Mouse (Mus musculus) limb, embryonic 13.5 days (tissue): ENCODE results near the gene Gm17334. TPM values are rescaled to one million over a fixed set of nuclear protein-coding genes. Genes with fewer than 3 reads are reported as not detected.

ENCODE experiments used
- ATAC-seq: fragments of 200-750 bp; cut with Nextera tagmentation; 2 replicates; pipeline ENCODE4 v1.8.0; 2017; ENCODE audit warnings: low read depth, moderate number of reproducible peaks, moderate TSS enrichment; ENCODE audit not compliant: low FRiP score
- H3K27ac ChIP-seq: fragments of 300-500 bp; sonication (generic); 2 replicates; pipeline ENCODE4 v1.5.1; 2015; ENCODE audit warnings: inconsistent platforms, mild to moderate bottlenecking, moderate library complexity
- H3K27me3 ChIP-seq: fragments of 300-500 bp; sonication (generic); 2 replicates; pipeline ENCODE4 v1.6.1; 2015; ENCODE audit warnings: mild to moderate bottlenecking, inconsistent platforms
- H3K36me3 ChIP-seq: fragments of 300-500 bp; sonication (generic); 2 replicates; pipeline ENCODE4 v1.6.1; 2015; ENCODE audit warnings: inconsistent platforms, mild to moderate bottlenecking, moderate library complexity
- H3K4me1 ChIP-seq: fragments of 300-500 bp; sonication (generic); 2 replicates; pipeline ENCODE4 v1.6.1; 2015; ENCODE audit warnings: inconsistent platforms
- H3K4me2 ChIP-seq: fragments of 300-500 bp; sonication (generic); replicated peaks from 2 replicates; pipeline ENCODE4 v1.6.1; 2015; ENCODE audit warnings: inconsistent platforms, mild to moderate bottlenecking, moderate library complexity
- H3K4me3 ChIP-seq: fragments of 300-500 bp; sonication (generic); 2 replicates; pipeline ENCODE4 v1.5.1; 2015; ENCODE audit warnings: moderate library complexity, mild to moderate bottlenecking, inconsistent platforms
- H3K9ac ChIP-seq: fragments of 300-500 bp; sonication (generic); 2 replicates; pipeline ENCODE4 v1.6.1; 2015; ENCODE audit warnings: mild to moderate bottlenecking, inconsistent platforms
- H3K9me3 ChIP-seq: fragments of 300-500 bp; sonication (generic); 2 replicates; pipeline ENCODE4 v1.6.1; 2016; ENCODE audit warnings: inconsistent platforms
- WGBS: fragments of 180-500 bp; shearing (Covaris S2); methylation state at CpG from one replicate; pipeline ENCODE4 v1.1.7; 2015; 5-methylcytosine and 5-hydroxymethylcytosine counted together
- polyA plus RNA-seq: library from polyadenylated mRNA; unstranded; fragments of >200 nt; fragmentation: Nextera tagmentation; extraction: Ambion mirVana; gene quantifications from 2 replicates; pipeline ENCODE4 v1.2.1, GENCODE M21; 2015

The Gm17334 gene
- polyA plus RNA-seq: 0.22 TPM in 1 of 2 replicates, not detected in the other

GRCm38 (mm10) chr11:53773087-53773486 lies at the start of gene Gm17334:
Gm17334 (minus strand) TSS chr11:53773187.
- peaks cover 15% of the 10 kb centered on the region for H3K4me1 ChIP-seq
- ATAC-seq: no peak
- no peak within 1 kb of the TSS for H3K9ac ChIP-seq
- H3K9me3 ChIP-seq: no peaks in the 10 kb centered on the region
- peaks cover 40% of the 10 kb centered on the region for H3K36me3 ChIP-seq
- H3K27ac ChIP-seq: no peak within 1 kb of the TSS
- no peak within 1 kb of the TSS for H3K4me3 ChIP-seq
- H3K27me3 ChIP-seq: peaks cover 10% of the 10 kb centered on the region
- WGBS: 87% methylated on average over 5 of the region's 5 CpGs
- no peak within 1 kb of the TSS for H3K4me2 ChIP-seq

- Histone ChIP-seq H3K9me3 (no peaks in the 10 kb centered on the region), H3K4me2 (no peak overlapping the region), H3K36me3 (no peaks in the 10 kb centered on the region), H3K9ac (no peak overlapping the region), H3K4me3 (no peak overlapping the region), H3K4me1 (no peaks in the 10 kb centered on the region), H3K27ac (no peak overlapping the region), H3K27me3 (no peaks in the 10 kb centered on the region)
- ATAC-seq: no peak
- 95% methylated on average over 3 of the region's 3 CpGs for WGBS
Observed at GRCm38 (mm10) chr11:53821945-53822338, 49.0 kb upstream of the Gm17334 start.

- Histone ChIP-seq H3K36me3 (no peaks in the 10 kb centered on the region), H3K4me3 (no peak overlapping the region), H3K4me2 (no peak overlapping the region), H3K9ac (no peak overlapping the region), H3K27me3 (no peaks in the 10 kb centered on the region), H3K9me3 (no peaks in the 10 kb centered on the region), H3K27ac (no peak overlapping the region), H3K4me1 (no peaks in the 10 kb centered on the region)
- 82% methylated on average over 11 of the region's 11 CpGs for WGBS
- no peak for ATAC-seq
Observed at GRCm38 (mm10) chr11:53821230-53821944, 48.4 kb upstream of the Gm17334 start.

GRCm38 (mm10) chr11:53820516-53821170 lies 47.7 kb upstream of the Gm17334 start:
- Histone ChIP-seq H3K27me3 (no peaks in the 10 kb centered on the region), H3K9me3 (no peaks in the 10 kb centered on the region), H3K36me3 (no peaks in the 10 kb centered on the region), H3K4me1 (no peaks in the 10 kb centered on the region), H3K9ac (no peak overlapping the region), H3K27ac (no peak overlapping the region), H3K4me2 (no peak overlapping the region), H3K4me3 (no peak overlapping the region)
- ATAC-seq: no peak
- 88% methylated on average over 13 of the region's 13 CpGs for WGBS

- Histone ChIP-seq H3K27me3 (no peaks in the 10 kb centered on the region), H3K36me3 (no peaks in the 10 kb centered on the region), H3K9ac (no peak overlapping the region), H3K9me3 (no peaks in the 10 kb centered on the region), H3K4me3 (no peak overlapping the region), H3K4me2 (no peak overlapping the region), H3K27ac (no peak overlapping the region), H3K4me1 (no peaks in the 10 kb centered on the region)
- ATAC-seq: no peak
- 92% methylated on average over 6 of the region's 6 CpGs for WGBS
Observed at GRCm38 (mm10) chr11:53819511-53819910, 46.5 kb upstream of the Gm17334 start.

- ATAC-seq: no peak
- 66% methylated on average over 6 of the region's 6 CpGs for WGBS
- H3K4me2 ChIP-seq: no peak overlapping the region
- no peaks in the 10 kb centered on the region for H3K36me3 ChIP-seq
- no peaks in the 10 kb centered on the region for H3K9me3 ChIP-seq
- H3K4me3 ChIP-seq: no peak overlapping the region
- H3K27me3 ChIP-seq: no peaks in the 10 kb centered on the region
- no peaks in the 10 kb centered on the region for H3K4me1 ChIP-seq
- no peak overlapping the region for H3K27ac ChIP-seq
- no peak overlapping the region for H3K9ac ChIP-seq
Observed at GRCm38 (mm10) chr11:53818794-53819193, 45.8 kb upstream of the Gm17334 start.

GRCm38 (mm10) chr11:53816841-53817375 lies 43.9 kb upstream of the Gm17334 start:
- H3K27me3 ChIP-seq: no peaks in the 10 kb centered on the region
- H3K4me1 ChIP-seq: no peaks in the 10 kb centered on the region
- H3K9me3 ChIP-seq: no peaks in the 10 kb centered on the region
- H3K27ac ChIP-seq: no peak overlapping the region
- H3K36me3 ChIP-seq: no peaks in the 10 kb centered on the region
- no peak for ATAC-seq
- no peak overlapping the region for H3K4me2 ChIP-seq
- no peak overlapping the region for H3K4me3 ChIP-seq
- no peak overlapping the region for H3K9ac ChIP-seq
- WGBS: 92% methylated on average over 5 of the region's 5 CpGs

DNA sequence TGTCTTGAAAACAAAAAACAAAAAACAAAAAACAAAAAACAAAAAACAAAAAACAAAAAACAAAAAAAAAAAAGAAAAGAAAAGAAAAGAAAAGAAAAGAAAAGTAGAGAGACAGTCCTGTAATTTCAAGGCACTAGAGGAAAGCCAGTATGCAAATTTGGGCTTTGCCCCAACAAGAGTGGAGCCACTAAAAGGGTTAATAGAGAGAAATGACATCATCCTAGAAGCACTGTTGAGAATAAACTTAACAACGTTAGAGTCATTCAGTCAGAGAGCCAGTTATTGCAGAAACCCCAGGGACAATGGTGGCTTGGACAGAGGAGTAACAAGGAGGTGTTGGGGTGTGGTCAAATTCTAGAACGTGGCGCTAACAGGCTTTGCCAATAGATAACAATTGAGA lies 41.8 kb upstream of the Gm17334 start:
- 58% methylated on average over 3 of the region's 3 CpGs for WGBS
- no peaks in the 10 kb centered on the region for H3K27me3 ChIP-seq
- no peak for ATAC-seq
- H3K9ac ChIP-seq: no peak overlapping the region
- no peak overlapping the region for H3K4me3 ChIP-seq
- H3K4me1 ChIP-seq: no peaks in the 10 kb centered on the region
- no peaks in the 10 kb centered on the region for H3K36me3 ChIP-seq
- H3K9me3 ChIP-seq: no peaks in the 10 kb centered on the region
- no peak overlapping the region for H3K27ac ChIP-seq
- H3K4me2 ChIP-seq: no peak overlapping the region

GRCm38 (mm10) chr11:53813001-53813868 lies 40.2 kb upstream of the Gm17334 start:
- ATAC-seq: no peak
- Histone ChIP-seq H3K4me1 (no peaks in the 10 kb centered on the region), H3K36me3 (no peaks in the 10 kb centered on the region), H3K27ac (no peak overlapping the region), H3K4me3 (no peak overlapping the region), H3K9ac (no peak overlapping the region), H3K9me3 (no peaks in the 10 kb centered on the region), H3K4me2 (no peak overlapping the region), H3K27me3 (no peaks in the 10 kb centered on the region)
- WGBS: 78% methylated on average over 16 of the region's 16 CpGs

GRCm38 (mm10) chr11:53811312-53811711 lies 38.3 kb upstream of the Gm17334 start:
- H3K4me2 ChIP-seq: no peak overlapping the region

GRCm38 (mm10) chr11:53810749-53811148 lies 37.8 kb upstream of the Gm17334 start:
- Histone ChIP-seq H3K4me1 (peaks cover 2% of the 10 kb centered on the region), H3K9me3 (no peaks in the 10 kb centered on the region)
- no peak for ATAC-seq

More at GRCm38 (mm10) chr11:53811312-53811711, 38.3 kb upstream of the Gm17334 start:
- Histone ChIP-seq H3K27ac (no peak overlapping the region), H3K4me1 (no peaks in the 10 kb centered on the region), H3K27me3 (no peaks in the 10 kb centered on the region), H3K36me3 (no peaks in the 10 kb centered on the region), H3K9me3 (no peaks in the 10 kb centered on the region), H3K4me3 (no peak overlapping the region), H3K9ac (no peak overlapping the region)
- ATAC-seq: no peak
- 80% methylated on average over 3 of the region's 3 CpGs for WGBS

GRCm38 (mm10) chr11:53810156-53810555 lies 37.2 kb upstream of the Gm17334 start:
- Histone ChIP-seq H3K9ac (no peak overlapping the region), H3K27ac (no peak overlapping the region), H3K9me3 (no peaks in the 10 kb centered on the region), H3K4me1 (peaks cover 4% of the 10 kb centered on the region), H3K36me3 (no peaks in the 10 kb centered on the region), H3K4me2 (no peak overlapping the region), H3K27me3 (no peaks in the 10 kb centered on the region), H3K4me3 (no peak overlapping the region)
- WGBS: 61% methylated on average over 5 of the region's 5 CpGs
- no peak for ATAC-seq

More at GRCm38 (mm10) chr11:53810749-53811148, 37.8 kb upstream of the Gm17334 start:
- 64% methylated on average over 2 of the region's 2 CpGs for WGBS
- Histone ChIP-seq H3K4me3 (no peak overlapping the region), H3K9ac (no peak overlapping the region), H3K36me3 (no peaks in the 10 kb centered on the region), H3K27ac (no peak overlapping the region), H3K27me3 (no peaks in the 10 kb centered on the region), H3K4me2 (no peak overlapping the region)
